Mouse (Mus musculus) cerebellum, adult 2 months (tissue): ENCODE data around the gene Casz1. TPM values are rescaled to one million over a fixed set of nuclear protein-coding genes. Genes with fewer than 3 reads are reported as not detected.

ENCODE experiments used
- DNase-seq, 2 experiments: peaks; one replicate each; pipeline ENCODE4 v3.0.0; 2021
- H3K27ac ChIP-seq: fragments of 200-500 bp; 2 replicates; pipeline ENCODE4 v1.5.1; 2012; ENCODE audit warnings: low read length, control low read depth, inconsistent platforms; ENCODE audit not compliant: insufficient read depth
- H3K27me3 ChIP-seq: fragments of 200-500 bp; 2 replicates; pipeline ENCODE4 v1.6.1; 2012; ENCODE audit warnings: inconsistent platforms, mild to moderate bottlenecking, low read length, moderate library complexity; ENCODE audit not compliant: control insufficient read depth, insufficient read depth
- H3K4me1 ChIP-seq: fragments of 200-500 bp; 2 replicates; pipeline ENCODE4 v1.6.1; 2011; ENCODE audit warnings: low read length; ENCODE audit not compliant: control insufficient read depth, insufficient read depth
- H3K4me3 ChIP-seq: fragments of 200-500 bp; replicated peaks from 2 replicates; pipeline ENCODE3; 2011; ENCODE audit warnings: mild to moderate bottlenecking, low read depth, low read length, control low read depth; ENCODE audit not compliant: insufficient read depth
- CTCF ChIP-seq: fragments of 200-500 bp; IDR thresholded peaks from 2 replicates; pipeline ENCODE4 v1.5.1; 2011; ENCODE audit warnings: low read depth, mild to moderate bottlenecking, control low read depth, low read length, moderate library complexity, borderline replicate concordance; ENCODE audit not compliant: insufficient read depth
- POLR2A ChIP-seq: fragments of 200-500 bp; IDR thresholded peaks from 2 replicates; pipeline ENCODE4 v1.6.1; 2011; ENCODE audit warnings: low read length, control low read depth, borderline replicate concordance; ENCODE audit not compliant: insufficient read depth
- WGBS: fragments of 180-500 bp; shearing (Covaris S2); methylation state at CpG from one replicate; pipeline ENCODE4 v1.1.7; 2018; 5-methylcytosine and 5-hydroxymethylcytosine counted together
- polyA plus RNA-seq: library from polyadenylated mRNA; depleted of rRNA; stranded (reverse); fragments of >200 nt; gene quantifications from 2 replicates; pipeline ENCODE4 v1.2.3, GENCODE M21; 2012; rRNA removed

Casz1 gene
- 1.4 and 1.5 TPM in 2 replicates for polyA plus RNA-seq

DNA sequence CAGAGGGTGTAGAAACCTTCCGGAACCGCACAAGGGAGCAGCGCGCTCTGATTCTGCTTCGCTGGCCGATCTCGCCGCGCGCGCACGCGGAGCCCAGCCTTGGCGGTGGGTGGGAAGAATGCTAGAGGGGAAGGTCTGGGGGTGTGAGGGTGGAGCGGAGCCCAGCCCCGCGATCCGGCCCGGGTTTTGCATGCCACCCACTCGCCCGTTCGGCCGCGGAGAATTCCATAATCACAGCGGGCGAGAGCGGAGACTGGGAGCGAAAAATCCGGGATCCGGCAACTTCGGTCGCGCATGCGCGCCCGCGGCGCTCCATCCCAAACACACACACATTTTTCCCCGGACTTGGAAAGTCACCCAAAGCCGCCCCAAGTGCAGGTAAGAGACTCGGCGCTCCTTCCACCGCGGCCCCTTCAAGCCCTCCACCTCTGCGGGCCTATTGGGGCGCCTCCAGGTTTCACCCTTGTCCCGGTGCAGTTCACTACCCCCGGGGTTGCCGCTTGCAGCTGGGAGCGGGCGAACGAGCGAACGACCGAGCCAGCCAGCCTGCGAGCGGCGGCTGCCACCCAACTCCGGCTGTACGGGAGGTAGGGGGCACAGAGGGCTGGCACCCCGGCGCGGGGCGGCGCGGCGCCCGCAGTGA lies at the start of gene Casz1:
Gene Casz1, plus strand, starts transcription at position 293 of the 643 bp plus-strand sequence.
- H3K4me3 ChIP-seq = peak within 1 kb of the TSS; percentile 50
- WGBS = under 1% methylated on average over 68 of the region's 68 CpGs
- H3K27ac ChIP-seq = no peak within 1 kb of the TSS
- no peaks in the 10 kb centered on the region; the same call in 1 of the 2 replicates for H3K4me1 ChIP-seq
- peak; percentile 75 to 78 for DNase-seq
- TF ChIP-seq CTCF (no peak), POLR2A (no peak)
- H3K27me3 ChIP-seq = peaks cover 6% of the 10 kb centered on the region; the same call in 1 of the 2 replicates

GRCm38 (mm10) chr4:148758863-148759262 lies 45.4 kb upstream of the Casz1 start:
- no peak for DNase-seq
- WGBS = 45% methylated on average over 4 of the region's 4 CpGs
- H3K27me3 ChIP-seq = no peaks in the 10 kb centered on the region
- H3K4me3 ChIP-seq = no peak overlapping the region
- no peak for TF ChIP-seq POLR2A
- TF ChIP-seq CTCF = no peak
- H3K27ac ChIP-seq = no peak overlapping the region
- H3K4me1 ChIP-seq = no peaks in the 10 kb centered on the region

DNA sequence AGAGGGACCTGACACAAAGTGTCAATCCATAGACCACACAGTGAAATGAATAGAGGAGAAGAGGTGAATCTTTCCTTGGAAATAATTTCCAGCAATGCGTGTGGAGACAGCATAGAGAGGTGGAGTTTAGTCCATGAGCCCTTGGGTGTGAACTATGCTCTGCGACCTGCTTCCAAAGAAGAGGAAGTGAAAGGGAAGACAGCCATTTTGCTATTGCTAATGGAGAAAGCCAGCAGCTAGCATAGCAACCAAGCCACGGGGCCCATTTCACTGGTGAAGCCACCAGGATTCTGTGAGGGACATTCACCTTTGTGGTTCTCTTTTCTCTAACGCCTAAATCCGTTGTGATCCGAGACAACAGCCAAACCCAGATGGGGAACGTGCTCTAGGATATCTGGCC lies 44.1 kb upstream of the Casz1 start:
- no peak overlapping the region for H3K27ac ChIP-seq
- TF ChIP-seq POLR2A = no peak
- no peak for TF ChIP-seq CTCF
- WGBS = 83% methylated on average over 7 of the region's 7 CpGs
- no peak overlapping the region for H3K4me3 ChIP-seq
- H3K4me1 ChIP-seq = no peaks in the 10 kb centered on the region
- DNase-seq = no peak
- no peaks in the 10 kb centered on the region for H3K27me3 ChIP-seq

DNA sequence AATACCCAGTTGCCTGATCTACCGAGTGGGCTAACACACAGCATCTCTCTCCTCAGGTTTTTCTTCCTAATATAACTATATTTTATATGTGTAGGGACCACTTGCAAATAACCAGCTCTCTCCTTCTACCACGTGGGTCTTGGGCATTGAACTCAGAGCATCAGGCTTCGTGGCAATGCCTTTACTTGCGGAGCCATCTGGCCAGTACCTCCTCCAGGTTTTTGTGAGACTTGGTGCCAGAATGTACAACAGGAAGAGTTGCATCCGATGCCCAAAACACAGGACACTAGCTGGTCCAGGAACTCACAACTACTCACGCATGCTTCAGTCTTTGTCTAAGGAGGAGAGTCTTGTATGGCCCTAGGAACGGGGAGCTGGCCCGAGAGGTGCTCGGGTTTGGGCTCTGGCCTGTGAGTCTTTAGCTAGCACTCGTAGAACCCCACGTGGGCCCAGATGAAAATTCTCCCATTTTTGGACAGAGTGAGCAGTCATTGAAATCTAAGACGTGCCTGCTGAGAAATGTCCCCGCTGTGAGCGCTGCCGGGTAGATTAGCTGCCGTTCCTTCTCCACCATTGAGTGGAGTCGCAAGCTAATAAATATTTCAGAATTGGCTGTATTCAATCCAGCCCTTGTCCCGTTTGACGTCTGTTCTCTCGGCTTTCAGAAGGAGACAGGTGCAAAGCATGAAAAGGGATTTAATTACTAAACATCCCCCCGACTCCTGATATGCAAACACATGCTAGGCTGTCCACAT lies 38.0 kb upstream of the Casz1 start:
- no peak overlapping the region for H3K27ac ChIP-seq
- H3K4me3 ChIP-seq = no peak overlapping the region
- peak in 1 of 2 experiments; percentile 6 for DNase-seq
- TF ChIP-seq POLR2A (no peak), CTCF (no peak)
- no peaks in the 10 kb centered on the region; the same call in 1 of the 2 replicates for H3K27me3 ChIP-seq
- H3K4me1 ChIP-seq = peaks cover 3% of the 10 kb centered on the region
- WGBS = 25% methylated on average over 21 of the region's 21 CpGs

GRCm38 (mm10) chr4:148767655-148768305 lies 36.4 kb upstream of the Casz1 start:
- DNase-seq = no peak
- no peak overlapping the region for H3K4me3 ChIP-seq
- H3K4me1 ChIP-seq = peaks cover 3% of the 10 kb centered on the region
- H3K27ac ChIP-seq = no peak overlapping the region
- TF ChIP-seq CTCF = no peak
- TF ChIP-seq POLR2A = no peak
- H3K27me3 ChIP-seq = no peaks in the 10 kb centered on the region; the same call in 1 of the 2 replicates
- 61% methylated on average over 8 of the region's 8 CpGs for WGBS

GRCm38 (mm10) chr4:148768649-148769048 lies 35.6 kb upstream of the Casz1 start:
- 54% methylated on average over 10 of the region's 10 CpGs for WGBS
- Histone ChIP-seq H3K27ac (no peak overlapping the region), H3K4me1 (peaks cover 3% of the 10 kb centered on the region), H3K27me3 (no peaks in the 10 kb centered on the region; the same call in 1 of the 2 replicates), H3K4me3 (no peak overlapping the region)
- DNase-seq = no peak
- TF ChIP-seq POLR2A = no peak
- no peak for TF ChIP-seq CTCF

DNA sequence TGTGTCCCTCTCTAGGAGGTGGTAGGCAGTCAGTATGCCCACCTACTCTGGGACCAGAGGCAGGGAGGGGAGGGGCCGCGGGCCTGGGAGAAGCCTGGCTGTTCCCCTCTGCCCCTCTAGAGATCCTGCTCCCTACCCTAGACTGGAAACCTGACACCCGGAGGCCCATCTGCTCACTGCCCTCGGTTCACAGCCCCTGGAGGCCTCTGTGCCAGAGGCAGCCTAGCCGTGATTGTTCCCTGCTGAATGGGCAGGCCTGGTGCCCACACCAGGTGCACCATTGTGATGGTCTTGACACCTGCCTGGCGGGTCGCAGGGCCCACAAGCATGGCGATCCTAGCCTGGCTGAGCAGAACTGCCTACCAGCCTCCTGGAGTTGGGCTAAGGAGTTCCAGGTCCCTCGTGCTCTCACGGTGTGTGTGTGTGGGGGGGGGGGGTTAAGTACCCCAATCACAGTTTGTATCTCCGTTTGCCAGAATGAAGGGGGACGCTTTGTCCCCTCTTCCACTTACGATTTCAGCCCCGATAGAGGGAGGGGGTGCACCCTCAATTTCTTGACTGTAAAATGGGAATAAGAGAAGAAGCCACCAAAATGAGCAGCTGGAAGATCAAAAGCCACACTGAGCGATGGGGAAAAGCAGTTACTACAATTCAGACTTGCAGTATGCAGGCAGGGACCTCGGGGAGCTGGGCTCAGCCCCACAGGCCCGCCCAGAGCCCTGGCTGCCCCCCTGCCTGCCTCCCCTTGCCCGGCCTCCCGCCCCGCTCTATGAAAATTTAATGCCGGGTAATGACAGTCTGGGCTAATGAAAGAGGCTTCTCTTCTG lies 33.4 kb upstream of the Casz1 start:
- no peak overlapping the region for H3K4me3 ChIP-seq

More for the DNA sequence above, 33.4 kb upstream of the Casz1 start:
- WGBS = 10% methylated on average over 21 of the region's 21 CpGs
- no peak for DNase-seq
- Histone ChIP-seq H3K4me1 (peaks cover 3% of the 10 kb centered on the region), H3K27ac (no peak overlapping the region), H3K27me3 (no peaks in the 10 kb centered on the region; the same call in 1 of the 2 replicates)
- TF ChIP-seq CTCF (no peak), POLR2A (no peak)
